Mouse (Mus musculus): ENCODE measurements around the gene Syt8.

Syt8 gene

GRCm38 (mm10) chr7:142476271-142476670, 41.6 kb downstream of the Syt8 start:
- DNase-seq (ENCODE audit: low spot score), result no peak

- DNase-seq (ENCODE audit: low spot score), result no peak
These were observed 42.3 kb downstream of the Syt8 start for GRCm38 (mm10) chr7:142476795-142477452.

- no peak for DNase-seq (ENCODE audit: low spot score)
These were observed 43.4 kb downstream of the Syt8 start for GRCm38 (mm10) chr7:142478001-142478400.

GRCm38 (mm10) chr7:142478574-142478973, 43.9 kb downstream of the Syt8 start:
- DNase-seq (ENCODE audit: low spot score), result no peak

- no peak for DNase-seq (ENCODE audit: low spot score)
These were observed 44.7 kb downstream of the Syt8 start for GRCm38 (mm10) chr7:142479307-142479706.

- no peak for DNase-seq (ENCODE audit: low spot score)
These were observed 45.2 kb downstream of the Syt8 start for GRCm38 (mm10) chr7:142479886-142480285.

GRCm38 (mm10) chr7:142480661-142481060, 46.0 kb downstream of the Syt8 start:
- no peak for DNase-seq (ENCODE audit: low spot score)

- DNase-seq (ENCODE audit: low spot score), result peak; percentile 84
These were observed 46.5 kb downstream of the Syt8 start for GRCm38 (mm10) chr7:142481186-142481567.

GRCm38 (mm10) chr7:142481568-142482255, 47.1 kb downstream of the Syt8 start:
- DNase-seq (ENCODE audit: low spot score), result peak; percentile 56

- no peak for DNase-seq (ENCODE audit: low spot score)
These were observed 47.6 kb downstream of the Syt8 start for GRCm38 (mm10) chr7:142482256-142482609.

GRCm38 (mm10) chr7:142483136-142483535, 48.5 kb downstream of the Syt8 start:
- DNase-seq (ENCODE audit: low spot score), result no peak

- no peak for DNase-seq (ENCODE audit: low spot score)
These were observed 50.1 kb downstream of the Syt8 start for GRCm38 (mm10) chr7:142484780-142485179.

- DNase-seq (ENCODE audit: low spot score), result no peak
These were observed 52.1 kb downstream of the Syt8 start for GRCm38 (mm10) chr7:142486751-142487162.

- DNase-seq (ENCODE audit: low spot score), result peak; percentile 83
These were observed 52.8 kb downstream of the Syt8 start for GRCm38 (mm10) chr7:142487341-142487859.

GRCm38 (mm10) chr7:142488053-142488452, 53.4 kb downstream of the Syt8 start:
- DNase-seq (ENCODE audit: low spot score), result no peak

Measured in retina, embryonic 14.5 days (tissue).